Mouse (Mus musculus) cerebellum, adult 9-11 months (tissue): ENCODE results near the gene Zfp866.

Experiments
- DNase-seq: peaks from one replicate; pipeline ENCODE4 v3.0.0; 2022

The Zfp866 gene

GRCm38 (mm10) chr8:69790773-69791367 lies at the start of gene Zfp866, which contains the start of gene Atp13a1:
TSS of gene Zfp866 (minus strand) at chr8:69791178.
TSS of gene Atp13a1 (plus strand) at chr8:69791163.
- peak; percentile 90 for DNase-seq

GRCm38 (mm10) chr8:69837057-69837682 lies 46.2 kb upstream of the Zfp866 start:
- no peak for DNase-seq

- DNase-seq = peak; percentile 88
Measured at GRCm38 (mm10) chr8:69832298-69832853, 41.4 kb upstream of the Zfp866 start, which contains the start of gene Pbx4. TSS of gene Pbx4 (plus strand) at chr8:69832491.

- no peak for DNase-seq
Measured at GRCm38 (mm10) chr8:69826371-69826770, 35.4 kb upstream of the Zfp866 start.

GRCm38 (mm10) chr8:69822386-69823191 lies 31.6 kb upstream of the Zfp866 start, which contains the start of gene Lpar2:
TSS of gene Lpar2 (plus strand) at chr8:69822429.
- peak; percentile 25 for DNase-seq

GRCm38 (mm10) chr8:69821971-69822385 lies 31.0 kb upstream of the Zfp866 start:
- DNase-seq = peak; percentile 10

GRCm38 (mm10) chr8:69820466-69820865 lies 29.5 kb upstream of the Zfp866 start:
- DNase-seq = peak; percentile 4

GRCm38 (mm10) chr8:69815396-69815795 lies 24.4 kb upstream of the Zfp866 start:
- no peak for DNase-seq

- DNase-seq = no peak
Measured at GRCm38 (mm10) chr8:69814881-69815280, 23.9 kb upstream of the Zfp866 start.

- no peak for DNase-seq
Measured at GRCm38 (mm10) chr8:69809820-69810219, 18.8 kb upstream of the Zfp866 start.

GRCm38 (mm10) chr8:69808864-69809403 lies 18.0 kb upstream of the Zfp866 start:
- DNase-seq = no peak

- DNase-seq = no peak
Measured at GRCm38 (mm10) chr8:69808094-69808863, 17.3 kb upstream of the Zfp866 start, which contains the start of gene Gmip. TSS of gene Gmip (plus strand) at chr8:69808679.

- no peak for DNase-seq
Measured at GRCm38 (mm10) chr8:69807236-69807635, 16.3 kb upstream of the Zfp866 start.

GRCm38 (mm10) chr8:69805491-69805890 lies 14.5 kb upstream of the Zfp866 start:
- DNase-seq = peak; percentile 10

- no peak for DNase-seq
Measured at GRCm38 (mm10) chr8:69805086-69805485, 14.1 kb upstream of the Zfp866 start.

GRCm38 (mm10) chr8:69804537-69804936 lies 13.6 kb upstream of the Zfp866 start:
- DNase-seq = peak; percentile 1

- peak; percentile 2 for DNase-seq
Measured at GRCm38 (mm10) chr8:69803366-69803765, 12.4 kb upstream of the Zfp866 start.

- DNase-seq = peak; percentile 0
Measured at GRCm38 (mm10) chr8:69802216-69802615, 11.2 kb upstream of the Zfp866 start.

GRCm38 (mm10) chr8:69801796-69802195 lies 10.8 kb upstream of the Zfp866 start:
- peak; percentile 1 for DNase-seq

GRCm38 (mm10) chr8:69799946-69800345 lies 9.0 kb upstream of the Zfp866 start:
- DNase-seq = no peak

- no peak for DNase-seq
Measured at GRCm38 (mm10) chr8:69799261-69799660, 8.3 kb upstream of the Zfp866 start.

- no peak for DNase-seq
Measured at GRCm38 (mm10) chr8:69797661-69798060, 6.7 kb upstream of the Zfp866 start.
